Comparison of ENCODE assay signal across 9 mouse cellular contexts in genomic region chr6:116653684-116654454, GRCm38 (mm10). TPM values are rescaled to one million over a fixed set of nuclear protein-coding genes. Genes with fewer than 3 reads are reported as not detected.
A peak's percentile ranks its signal among the peaks of the same experiment; 100 is the strongest.
DNase-seq lines count a peak whose midpoint lies in the region; ATAC-seq and TF ChIP-seq lines count a peak whose summit lies in the region.
"Had no signal": no experiment of that assay in that cellular context is flagged by ENCODE, and none has a peak within 500 bp of the region (broad histone marks: within the 10 kb centered on the region; RNA-seq: fewer than 3 reads in every experiment).

No protein-coding gene starts in this region.

- no peaks in the 10 kb centered on the region for H3K9me3 ChIP-seq in MEL (replicated peaks; ENCODE audit: insufficient read depth, low read length)
- H3K9me3 ChIP-seq in lung, embryonic 14.5 days (ENCODE audit: low read depth, low read length) = no peaks in the 10 kb centered on the region
- H3K9me3 ChIP-seq: megakaryocyte, embryonic 14.5 days had no signal

- TF ChIP-seq RAD21 in MEL (IDR thresholded peaks at IDR 0.05; ENCODE audit: low read depth, low read length) = peak; percentile 52

- no peak overlapping the region for H3K27ac ChIP-seq in MEL (ENCODE audit: control insufficient read depth, low read depth, low read length)
- H3K27ac ChIP-seq in lung, embryonic 14.5 days (ENCODE audit: low read depth) = no peak overlapping the region

- no peak overlapping the region for H3K9ac ChIP-seq in MEL (ENCODE audit: control insufficient read depth, low read depth, low read length, poor library complexity, severe bottlenecking)
- H3K9ac ChIP-seq in lung, embryonic 14.5 days = no peak overlapping the region

- H3K4me2 ChIP-seq in lung, embryonic 14.5 days = no peak overlapping the region

- H3K4me3 ChIP-seq in MEL (ENCODE audit: control insufficient read depth in 1 of 2, insufficient read depth in 1 of 2, low read depth in 2 of 2, low read length in 2 of 2) = no peak overlapping the region
- no peak overlapping the region for H3K4me3 ChIP-seq in lung, embryonic 14.5 days (ENCODE audit: low read depth, low read length)
- H3K4me3 ChIP-seq: megakaryocyte, embryonic 14.5 days had no signal

- 55% methylated on average over 9 of the region's 9 CpGs for WGBS in lung, embryonic 14.5 days

- peak; percentile 54 to 56 (median 55) for TF ChIP-seq CTCF in MEL (IDR thresholded peaks at IDR 0.05 in 2 of 3, conservative IDR thresholded peaks at IDR 0.05 in 1 of 3; ENCODE audit: control insufficient read depth in 1 of 3, insufficient read depth in 1 of 3, low read depth in 2 of 3, low read length in 3 of 3, poor library complexity in 1 of 3, severe bottlenecking in 1 of 3)
- TF ChIP-seq CTCF in lung, embryonic 14.5 days (IDR thresholded peaks at IDR 0.05; ENCODE audit: low read depth) = peak; percentile 89

- peak; percentile 72 for DNase-seq in A20 (ENCODE audit: low read depth, low spot score)
- peak; percentile 36 for DNase-seq in MEL (ENCODE audit: low read depth, low spot score)
- DNase-seq in heart, postnatal 10 days = peak; percentile 65 to 81
- DNase-seq in kidney, postnatal 4 days = peak; percentile 72 to 75
- DNase-seq in lung, embryonic 14.5 days = peak; percentile 90
- DNase-seq in ovary, postnatal 10 days (ENCODE audit: low spot score) = no peak

- no peaks in the 10 kb centered on the region for H3K36me3 ChIP-seq in MEL (ENCODE audit: control insufficient read depth in 1 of 2, insufficient read depth in 2 of 2, low read length in 2 of 2)
- no peaks in the 10 kb centered on the region for H3K36me3 ChIP-seq in lung, embryonic 14.5 days (ENCODE audit: insufficient read depth)

- H3K27me3 ChIP-seq in MEL (ENCODE audit: control insufficient read depth in 1 of 2, insufficient read depth in 2 of 2, low read length in 2 of 2) = no peaks in the 10 kb centered on the region
- no peaks in the 10 kb centered on the region for H3K27me3 ChIP-seq in lung, embryonic 14.5 days (ENCODE audit: insufficient read depth, low read length)

- ATAC-seq in common myeloid progenitor, adult 5-6 weeks (replicated peaks; ENCODE audit: low read depth, poor library complexity, severe bottlenecking) = peak; percentile 46; the same call in 1 of the 2 replicates
- peak; percentile 47; the same call in 1 of the 2 replicates for ATAC-seq in lung, embryonic 14.5 days (ENCODE audit: insufficient read depth)
- peak; percentile 72 for ATAC-seq in neutrophil, adult 5-6 weeks (ENCODE audit: extremely low read depth, insufficient number of reproducible peaks, low FRiP score, poor library complexity, severe bottlenecking)

- H3K79me2 ChIP-seq in MEL (ENCODE audit: control insufficient read depth, insufficient read depth, low read length, poor library complexity) = no peaks in the 10 kb centered on the region

- no peaks in the 10 kb centered on the region for H3K4me1 ChIP-seq in MEL (ENCODE audit: control insufficient read depth in 1 of 2, insufficient read depth in 2 of 2, low read length in 2 of 2)
- H3K4me1 ChIP-seq in lung, embryonic 14.5 days (ENCODE audit: insufficient read depth) = no peaks in the 10 kb centered on the region

- intact Hi-C loops in heart, postnatal 10 days (cut with DNase I) = loop anchor here (1.0 to 10.0 kb wide), 5 partner anchors 37 to 1171 kb away; partner anchors contain the start of gene Cxcl12

- no peak for TF ChIP-seq EP300 in MEL (IDR thresholded peaks at IDR 0.05; ENCODE audit: low read depth in 1 of 2, low read length in 2 of 2)

- TF ChIP-seq POLR2A in MEL (IDR thresholded peaks at IDR 0.05; ENCODE audit: control insufficient read depth in 1 of 2, insufficient read depth in 1 of 2, low read depth in 1 of 2, low read length in 2 of 2, poor library complexity in 1 of 2) = no peak

TF ChIP-seq in MEL, 35 proteins besides CTCF, POLR2A, EP300 and RAD21:
- TF ChIP-seq SMC3 (IDR thresholded peaks at IDR 0.05; ENCODE audit: low read depth, low read length) (peak; percentile 54), ZC3H11A (IDR thresholded peaks at IDR 0.05; ENCODE audit: low read depth, low read length) (peak; percentile 24; the same call in 1 of the 2 replicates), ZKSCAN1 (IDR thresholded peaks at IDR 0.05; ENCODE audit: low read depth, low read length) (no peak), NRF1 (IDR thresholded peaks at IDR 0.05; ENCODE audit: insufficient read depth, low read depth, low read length, poor library complexity, severe bottlenecking) (no peak)

RNA-seq across cellular contexts. Expression of gene Depp1, which starts 3.5 kb away (rescaled TPM):
- not detected in 2 replicates for total RNA-seq in MEL (2012; rRNA removed)
- not detected for polyA plus RNA-seq in MEL (2012; ENCODE audit: insufficient read depth in 1 of 2, insufficient read length in 2 of 2, low read depth in 1 of 2, low replicate concordance in 2 of 2, missing spikeins in 1 of 2)
- total RNA-seq in common myeloid progenitor, adult 5-6 weeks (2017) = 0.63 and 1.6 TPM in 2 replicates
- 10 to 100 TPM; 41.6 to 75.0 TPM for total RNA-seq in heart, postnatal 10 days (2021)
- 23.5 and 24.0 TPM in 2 replicates for polyA plus RNA-seq in lung, embryonic 14.5 days (2014; fragmentation: Nextera tagmentation; extraction: Ambion mirVana)
- total RNA-seq in neutrophil, adult 5-6 weeks (2017) = not detected in 2 replicates

RNA-seq across cellular contexts. Expression of gene Rassf4, which starts 19.9 kb away (rescaled TPM):
- total RNA-seq in MEL (2012; rRNA removed) = 0.07 and 0.08 TPM in 2 replicates
- polyA plus RNA-seq in MEL (2012; ENCODE audit: insufficient read depth in 1 of 2, insufficient read length in 2 of 2, low read depth in 1 of 2, low replicate concordance in 2 of 2, missing spikeins in 1 of 2) = under 1 TPM in 1 of 2 experiments, not detected in 1; 0.08 TPM
- total RNA-seq in common myeloid progenitor, adult 5-6 weeks (2017) = 15.0 and 17.4 TPM in 2 replicates
- total RNA-seq in heart, postnatal 10 days (2021) = 1 to 10 TPM; 5.0 to 6.5 TPM
- 5.1 and 5.6 TPM in 2 replicates for polyA plus RNA-seq in lung, embryonic 14.5 days (2014; fragmentation: Nextera tagmentation; extraction: Ambion mirVana)
- 32.2 and 39.9 TPM in 2 replicates for total RNA-seq in neutrophil, adult 5-6 weeks (2017)

RNA-seq across cellular contexts. Expression of gene Zfp422, which starts 25.1 kb away (rescaled TPM):
- not detected in 2 replicates for total RNA-seq in MEL (2012; rRNA removed)
- under 1 TPM in 1 of 2 experiments, not detected in 1; 0.32 TPM for polyA plus RNA-seq in MEL (2012; ENCODE audit: insufficient read depth in 1 of 2, insufficient read length in 2 of 2, low read depth in 1 of 2, low replicate concordance in 2 of 2, missing spikeins in 1 of 2)
- total RNA-seq in common myeloid progenitor, adult 5-6 weeks (2017) = 79.8 and 85.1 TPM in 2 replicates
- 10 to 100 TPM; 33.9 to 38.5 TPM for total RNA-seq in heart, postnatal 10 days (2021)
- 181 and 186 TPM in 2 replicates for polyA plus RNA-seq in lung, embryonic 14.5 days (2014; fragmentation: Nextera tagmentation; extraction: Ambion mirVana)
- total RNA-seq in neutrophil, adult 5-6 weeks (2017) = 11.6 and 12.8 TPM in 2 replicates

Comparison
In these comparisons a context has a peak if more than half of its experiments do, and no peak if none do; other contexts are left out.
1. RNA of gene Depp1, which starts 3.5 kb away (total RNA-seq): 41.6 to 75.0 TPM in heart, postnatal 10 days; 0.63 to 1.6 TPM in common myeloid progenitor, adult 5-6 weeks, not detected in MEL and not detected in neutrophil, adult 5-6 weeks; every median in the first group is over 10 times any median in the second.
2. RNA of gene Zfp422, which starts 25.1 kb away (total RNA-seq): 79.8 to 85.1 TPM in common myeloid progenitor, adult 5-6 weeks, 33.9 to 38.5 TPM in heart, postnatal 10 days and 11.6 to 12.8 TPM in neutrophil, adult 5-6 weeks; not detected in MEL; every median in the first group is over 10 times any median in the second.
3. Peak in every context shown above with its lines, with median percentiles within 50 percentile points of each other: ATAC-seq.